Mouse (Mus musculus) A20 (cell line): ENCODE results near the gene Pi16.
A peak's percentile ranks its signal among the peaks of the same experiment; 100 is the strongest.

Experiments used
- DNase-seq: peaks from one replicate; pipeline ENCODE4 v3.0.0-alpha.2; 2011; ENCODE audit warnings: low read depth, low spot score

Pi16 gene

DNA sequence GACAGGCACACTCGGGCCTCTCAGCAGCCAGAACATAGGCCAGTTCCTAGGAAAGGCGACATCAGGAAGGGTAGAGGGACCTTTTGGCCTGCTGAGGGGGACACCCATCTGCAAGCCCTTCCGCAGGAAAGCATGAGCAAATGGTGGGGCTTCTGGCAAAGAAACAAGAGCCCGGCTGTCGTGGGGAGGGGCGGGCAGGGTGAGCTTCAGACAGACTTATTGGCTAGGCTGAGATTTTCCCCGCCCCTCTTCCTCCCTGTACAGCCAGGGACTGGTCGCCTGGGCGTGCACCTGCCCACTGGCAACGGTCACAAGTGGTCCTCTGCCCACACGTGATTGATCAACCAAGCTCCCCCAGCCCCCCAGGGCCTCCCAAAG is 39.0 kb downstream of the Pi16 start:
- peak; percentile 62 for DNase-seq

DNA sequence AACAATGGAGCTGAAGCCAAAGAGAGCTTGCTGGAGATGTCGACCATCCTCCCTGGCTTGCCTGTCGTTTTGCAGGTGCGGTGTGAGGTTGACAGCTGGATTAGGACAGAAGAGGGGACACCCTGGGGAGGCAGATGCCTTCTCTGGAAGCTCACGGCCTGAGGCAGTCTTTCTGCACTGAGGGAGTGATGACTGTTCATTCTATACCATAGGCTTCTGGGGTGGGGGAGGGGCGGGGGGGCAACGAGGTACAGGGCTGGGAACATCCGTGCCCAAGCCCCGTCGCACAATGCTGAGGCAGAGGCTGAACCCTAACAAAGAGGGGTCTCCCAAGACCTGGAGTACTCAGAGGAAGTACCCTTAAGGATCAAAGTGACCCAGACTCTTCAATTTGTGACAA is 39.4 kb downstream of the Pi16 start:
- DNase-seq = no peak

DNA sequence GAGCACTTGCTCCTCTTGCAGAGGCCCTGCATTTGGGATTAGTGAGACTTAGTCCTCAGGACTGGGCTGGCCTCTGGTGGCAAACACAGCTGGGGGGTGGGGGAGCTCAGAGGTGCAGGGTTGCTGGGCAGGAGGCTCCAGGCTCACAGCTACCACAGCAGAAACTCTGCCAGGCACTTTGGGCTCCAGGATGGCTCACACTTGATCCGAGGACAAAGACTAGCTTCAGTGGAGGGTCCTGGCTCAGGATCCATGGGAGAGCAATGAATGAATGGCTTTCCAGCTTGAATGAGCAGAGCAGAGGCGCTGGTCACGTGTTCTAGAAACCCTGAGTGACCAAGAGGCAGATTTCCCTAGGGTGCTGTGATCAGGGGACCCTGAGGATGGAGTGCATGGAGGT is 41.4 kb downstream of the Pi16 start:
- DNase-seq = no peak

DNA sequence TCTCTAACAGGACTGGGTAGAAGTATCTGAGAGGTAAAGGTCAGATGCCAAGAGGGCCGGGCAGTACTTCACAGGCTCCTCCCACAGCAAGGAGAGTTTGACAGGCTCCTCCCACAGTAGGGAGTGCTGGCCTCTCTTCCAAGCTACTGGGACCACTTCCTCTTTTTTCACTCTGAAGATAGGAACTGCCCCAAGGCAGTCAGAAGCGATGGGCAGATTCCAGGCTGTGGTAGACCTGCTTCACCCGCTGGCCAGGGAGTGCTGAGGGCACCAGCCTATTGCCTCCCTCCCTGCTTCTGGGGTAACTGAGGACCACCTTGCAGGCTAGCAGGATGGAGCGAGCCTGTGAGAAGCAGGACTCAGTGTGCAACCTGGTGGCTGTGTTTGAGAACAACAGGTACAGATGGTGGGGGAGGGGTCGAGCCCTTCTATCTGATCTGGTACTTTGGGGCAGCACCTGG is 43.3 kb downstream of the Pi16 start, which contains the start of gene Fgd2:
Gene Fgd2 (plus strand): TSS at position 154 of the 461 bp plus-strand sequence.
- peak; percentile 92 for DNase-seq

DNA sequence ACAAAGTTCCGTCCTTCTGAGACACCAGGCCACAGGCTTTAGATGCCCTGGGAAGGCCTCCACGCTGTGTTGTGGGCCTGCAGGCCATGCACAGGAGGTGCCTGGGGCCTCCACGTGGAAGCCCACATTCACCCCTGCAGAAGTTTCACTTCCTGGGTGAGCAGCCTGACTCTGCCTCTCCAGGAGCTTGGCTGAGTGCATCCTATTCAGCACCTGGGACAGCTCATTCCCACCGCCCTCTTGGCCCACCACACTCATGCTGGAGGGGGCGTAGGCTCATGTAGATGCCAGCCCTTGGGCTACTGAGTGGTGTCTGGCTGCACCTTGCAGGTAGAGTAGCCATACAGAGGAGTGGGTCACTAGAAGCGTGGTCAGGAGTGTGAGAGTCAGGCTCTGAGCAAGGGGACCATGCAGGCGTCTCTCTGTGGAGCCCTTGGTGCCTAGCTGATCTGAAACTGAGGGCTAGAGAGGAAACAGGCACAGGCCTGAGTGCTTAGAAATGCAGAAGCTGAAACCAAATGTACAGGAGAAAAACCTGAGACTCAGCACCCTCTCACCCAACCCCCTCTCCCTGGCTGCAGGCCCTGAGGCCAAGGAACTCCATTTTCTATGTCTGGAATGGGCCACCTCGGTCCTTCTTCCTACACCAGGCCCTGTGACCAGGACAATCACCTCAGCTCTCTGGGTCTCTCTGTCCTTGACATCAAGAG is 44.7 kb downstream of the Pi16 start:
- peak; percentile 90 for DNase-seq

DNA sequence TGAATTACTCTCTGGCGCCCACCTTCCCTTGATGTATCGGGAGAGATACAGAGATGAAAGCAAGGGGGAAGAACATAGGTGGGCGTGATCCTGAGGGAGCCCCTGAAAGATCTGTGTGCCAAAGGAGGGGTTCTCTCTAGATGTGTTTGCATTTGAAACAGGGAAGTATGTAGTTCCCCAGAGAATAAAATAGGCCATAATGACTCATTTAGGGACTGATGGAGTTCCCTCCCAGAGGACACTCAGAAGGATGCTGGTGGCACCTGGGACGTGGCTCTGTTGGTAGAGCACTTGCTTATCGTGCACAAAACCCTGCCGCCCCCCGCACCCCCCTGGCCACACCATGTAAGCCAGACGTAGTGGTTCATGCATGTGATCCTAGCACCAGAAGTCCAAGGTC is 45.6 kb downstream of the Pi16 start:
- DNase-seq = peak; percentile 63

DNA sequence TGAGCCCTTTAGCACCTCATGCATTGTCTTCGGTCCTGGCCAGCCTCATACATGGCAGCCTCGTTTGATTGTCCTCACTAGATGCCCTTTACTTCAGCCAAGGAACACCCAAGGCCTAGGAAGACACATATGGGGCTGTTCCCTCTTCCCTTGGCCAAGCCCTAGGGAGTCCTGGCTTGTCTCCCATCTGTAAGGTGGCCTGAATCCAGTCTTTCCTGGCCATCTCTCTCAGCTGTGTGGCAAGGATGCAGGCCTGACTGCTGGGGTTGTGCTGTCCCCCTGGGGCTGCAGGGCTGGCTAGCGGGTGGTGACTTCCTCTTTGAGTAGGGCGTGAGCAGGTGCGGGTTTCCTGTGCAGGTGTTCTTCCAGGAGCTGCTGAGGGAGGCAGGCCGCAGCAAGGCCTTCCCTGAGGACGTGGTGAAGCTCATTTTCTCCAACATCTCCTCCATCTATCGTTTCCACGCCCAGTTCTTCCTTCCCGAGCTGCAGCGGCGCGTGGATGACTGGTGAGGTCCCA is 47.7 kb downstream of the Pi16 start:
- DNase-seq = peak; percentile 79

DNA sequence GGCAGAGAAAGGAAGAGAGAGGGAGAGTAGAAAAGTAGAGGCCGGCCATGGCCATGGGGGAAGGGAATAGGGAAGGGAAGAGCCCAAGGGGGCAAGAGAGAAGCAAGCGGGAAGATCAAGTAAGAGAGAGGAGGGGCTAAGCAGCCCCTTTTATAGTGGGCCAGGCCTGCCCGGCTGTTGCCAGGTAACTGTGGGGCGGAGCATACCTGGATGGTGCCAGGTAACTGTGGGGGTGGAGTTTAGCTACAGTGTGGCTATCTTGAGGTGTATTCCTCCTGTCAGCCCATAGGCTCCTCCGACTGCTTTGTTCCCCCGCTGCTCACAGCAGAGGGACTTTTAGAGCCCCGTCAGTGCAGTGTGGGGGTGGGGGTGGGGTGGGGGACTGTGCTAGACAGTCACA is 51.2 kb downstream of the Pi16 start:
- DNase-seq = no peak

DNA sequence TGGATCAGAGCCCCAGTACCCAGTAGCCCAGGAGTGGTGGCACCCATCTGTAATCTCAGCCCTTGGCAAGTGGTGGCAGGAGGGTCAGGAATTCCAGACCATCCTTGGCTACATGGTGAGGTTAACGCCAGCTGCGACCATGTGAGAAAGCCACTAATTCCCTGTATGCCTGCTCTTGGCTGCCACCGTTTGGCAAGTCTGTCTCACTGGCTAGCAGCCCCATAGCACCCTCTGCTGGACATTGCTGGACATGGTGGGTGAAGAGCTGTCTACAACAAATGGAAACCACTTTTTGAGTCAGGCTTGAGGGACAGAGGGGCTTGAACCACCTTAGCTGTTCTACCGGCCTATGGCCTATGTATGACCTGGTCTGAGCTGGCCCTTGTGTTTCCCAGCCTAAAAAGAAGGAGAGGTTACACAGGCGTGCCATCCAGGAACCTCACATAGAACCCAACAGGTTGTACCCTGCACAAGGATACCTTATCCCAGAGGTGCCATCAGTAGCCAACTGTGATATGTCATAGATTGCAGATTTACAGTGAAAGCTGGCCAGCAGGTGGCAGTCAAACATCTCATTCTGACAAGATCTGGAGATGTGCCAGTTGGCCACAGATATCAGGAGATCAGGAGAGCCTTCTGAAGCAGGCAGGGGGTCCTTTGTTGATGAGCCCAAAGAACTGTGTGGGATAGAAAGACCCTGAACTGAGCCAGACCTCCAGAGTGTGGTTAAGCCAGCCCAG is 53.7 kb downstream of the Pi16 start:
- DNase-seq = peak; percentile 88

DNA sequence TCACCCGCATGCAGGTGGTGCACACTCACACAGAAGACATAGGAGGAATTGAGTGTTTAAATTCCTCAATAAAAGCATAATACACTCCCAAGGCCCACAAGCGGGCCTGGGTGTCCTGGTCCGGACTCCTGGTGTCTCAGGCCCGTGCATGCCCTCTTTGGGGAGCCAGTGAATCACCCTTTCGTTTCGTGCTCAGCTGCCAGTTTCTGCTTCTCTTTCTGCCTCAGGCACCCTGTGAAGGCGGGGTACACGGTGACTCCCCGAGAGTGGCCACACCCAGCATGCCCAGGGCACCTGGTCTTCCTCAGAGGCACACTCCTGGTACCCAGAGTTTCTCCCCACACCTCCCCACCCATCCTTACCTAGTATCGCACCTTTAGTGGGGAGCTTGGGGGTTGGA is 58.4 kb downstream of the Pi16 start:
- DNase-seq = peak; percentile 83

DNA sequence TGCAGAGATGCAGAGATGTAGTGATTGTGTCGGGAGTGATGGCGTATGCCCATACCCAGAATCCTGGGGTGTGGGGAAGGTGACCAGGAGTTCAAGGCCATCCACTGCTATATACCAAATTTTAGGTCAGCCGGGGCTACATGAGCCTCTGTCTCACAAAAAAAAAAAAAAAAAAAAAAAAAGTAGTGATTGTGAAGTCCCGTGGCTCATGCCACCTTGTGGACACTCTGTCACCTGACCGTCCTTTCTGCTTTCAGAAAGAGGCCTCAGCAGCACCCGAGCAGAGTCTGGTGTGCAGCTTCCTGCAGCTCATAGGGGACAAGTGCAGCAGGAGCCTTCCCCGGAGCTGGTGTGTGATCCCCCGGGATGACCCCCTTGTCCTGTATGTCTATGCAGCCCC is 60.6 kb downstream of the Pi16 start:
- no peak for DNase-seq
